Mouse (Mus musculus) liver, embryonic 14.5 days (tissue): Measurements from ENCODE around the gene Clrn3.

ENCODE experiments used
- CTCF ChIP-seq: IDR thresholded peaks from 2 replicates; pipeline ENCODE4 v1.5.1; 2016; ENCODE audit warnings: antibody characterized with exemption, low read depth, control low read depth
- EP300 ChIP-seq: IDR thresholded peaks from 2 replicates; pipeline ENCODE4 v1.6.1; 2016; ENCODE audit warnings: antibody characterized with exemption, low read depth

DNA sequence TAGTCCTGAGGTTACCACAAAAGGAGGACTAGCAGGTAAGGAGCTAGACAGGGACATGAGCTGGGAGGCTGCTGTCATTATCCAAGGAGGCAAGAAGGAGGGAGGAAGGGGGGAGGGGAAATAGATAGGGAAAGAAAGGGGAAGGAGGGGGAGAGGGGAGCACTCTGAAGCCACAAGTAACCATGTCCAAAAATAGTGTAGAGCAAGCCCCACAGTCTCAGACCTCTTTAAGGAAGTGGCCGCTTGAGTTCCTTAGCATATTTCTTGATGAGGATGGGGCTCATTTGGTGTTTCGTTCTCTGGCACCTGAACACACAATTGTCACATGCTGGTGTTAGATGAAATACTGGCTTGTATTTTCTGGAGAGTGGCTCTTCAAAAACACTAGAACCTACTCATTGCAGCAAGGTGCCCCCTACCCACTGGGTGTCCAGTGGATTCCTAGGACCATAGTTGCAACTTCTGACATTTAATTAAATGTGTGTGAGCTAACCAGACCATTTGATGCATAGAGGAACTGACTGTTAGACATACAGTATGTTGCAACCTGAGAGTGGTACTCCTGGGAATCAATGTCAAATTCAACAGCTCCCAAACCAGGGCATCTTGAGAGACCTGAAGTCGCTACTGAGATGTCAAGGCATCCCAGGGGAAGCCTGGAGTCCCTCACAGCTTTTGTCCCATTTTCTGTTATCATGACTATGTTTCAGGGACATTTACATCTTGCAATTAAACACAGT is 28.4 kb upstream of the Clrn3 start:
- no peak for TF ChIP-seq CTCF
- TF ChIP-seq EP300: no peak
